Comparison of ENCODE assay signal across 13 mouse cellular contexts in the genomic region with DNA sequence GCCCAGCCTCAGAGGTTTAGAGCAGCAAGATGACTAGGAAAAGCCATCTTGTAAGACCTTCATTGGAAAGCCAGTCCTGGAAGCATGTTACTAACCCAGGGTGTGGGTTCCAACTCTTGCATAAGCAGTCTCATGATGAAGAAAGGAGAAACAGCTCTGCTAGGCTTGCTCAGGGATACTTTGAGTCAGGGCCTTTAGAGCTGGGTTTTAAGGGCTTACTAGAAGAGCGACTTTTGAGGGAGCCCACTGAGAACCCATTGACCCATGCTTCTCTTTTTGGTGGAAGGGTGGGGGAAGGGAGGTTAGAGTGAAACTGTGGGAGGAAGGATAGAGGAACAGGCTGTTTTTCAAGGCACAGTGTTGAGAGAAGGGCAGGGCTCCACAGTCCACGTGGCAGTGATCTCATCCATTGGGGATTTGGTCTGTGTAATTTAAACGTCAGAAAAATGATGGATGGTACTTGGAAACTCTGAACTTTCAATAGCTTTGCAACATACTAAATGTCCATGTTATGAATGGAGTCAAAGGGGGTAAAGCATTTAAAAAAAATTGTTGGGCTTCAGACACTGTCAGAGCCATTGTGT. TPM values are rescaled to one million over a fixed set of nuclear protein-coding genes. Genes with fewer than 3 reads are reported as not detected.
DNase-seq lines count a peak whose midpoint lies in the region; ATAC-seq and TF ChIP-seq lines count a peak whose summit lies in the region.
"Had no signal": no experiment of that assay in that cellular context is flagged by ENCODE, and none has a peak within 500 bp of the region (broad histone marks: within the 10 kb centered on the region; RNA-seq: fewer than 3 reads in every experiment).

No protein-coding gene starts in this region.

- no peak for TF ChIP-seq CTCF in heart, postnatal 0 days (IDR thresholded peaks at IDR 0.05; ENCODE audit: low read depth)

- no peaks in the 10 kb centered on the region for H3K4me1 ChIP-seq in heart, postnatal 0 days (ENCODE audit: control insufficient read depth, insufficient read depth)
- no peaks in the 10 kb centered on the region for H3K4me1 ChIP-seq in liver, embryonic 12.5 days
- H3K4me1 ChIP-seq: forebrain, embryonic 12.5 days had no signal

- no peaks in the 10 kb centered on the region for H3K9me3 ChIP-seq in heart, postnatal 0 days (replicated peaks; ENCODE audit: control insufficient read depth, low read length)
- no peaks in the 10 kb centered on the region for H3K9me3 ChIP-seq in liver, embryonic 12.5 days (replicated peaks)
- H3K9me3 ChIP-seq: forebrain, embryonic 12.5 days had no signal

- peak; percentile 3 to 27 for DNase-seq in heart, adult 9 months (ENCODE audit: low spot score in 2 of 2)
- DNase-seq in heart, postnatal 25 days (ENCODE audit: low spot score), result no peak
- DNase-seq in urinary bladder, postnatal 25 days (ENCODE audit: low spot score), result peak; percentile 11
- no peak for DNase-seq in urinary bladder, postnatal 14 days (ENCODE audit: low spot score)
- DNase-seq in heart, postnatal 0 days (ENCODE audit: low spot score), result peak; percentile 31
- DNase-seq in MN1 (ENCODE audit: low spot score), result no peak
- DNase-seq: left cerebral cortex, postnatal 4 days; lung, postnatal 36 days; thymus, postnatal 4 days had no signal

- no peak for TF ChIP-seq EP300 in heart, postnatal 0 days (IDR thresholded peaks at IDR 0.05; ENCODE audit: low read depth)

- H3K4me3 ChIP-seq in heart, postnatal 0 days (ENCODE audit: low read depth, low read length), result no peak overlapping the region
- no peak overlapping the region for H3K4me3 ChIP-seq in liver, embryonic 12.5 days
- H3K4me3 ChIP-seq: forebrain, embryonic 12.5 days had no signal

- no peak for ATAC-seq in heart, postnatal 0 days (ENCODE audit: insufficient read depth, low read depth)
- ATAC-seq in liver, embryonic 12.5 days, result no peak
- ATAC-seq: activated CD4-positive, CD25-positive, alpha-beta regulatory T cell, adult 4 months had no signal

- H3K27me3 ChIP-seq in heart, postnatal 0 days (ENCODE audit: control insufficient read depth, insufficient read depth, low read length), result no peaks in the 10 kb centered on the region
- H3K27me3 ChIP-seq in liver, embryonic 12.5 days (replicated peaks), result no peaks in the 10 kb centered on the region
- H3K27me3 ChIP-seq: forebrain, embryonic 12.5 days had no signal

- no peaks in the 10 kb centered on the region for H3K36me3 ChIP-seq in heart, postnatal 0 days (replicated peaks; ENCODE audit: control insufficient read depth, insufficient read depth, low read length)
- no peaks in the 10 kb centered on the region for H3K36me3 ChIP-seq in liver, embryonic 12.5 days
- H3K36me3 ChIP-seq: forebrain, embryonic 12.5 days had no signal

- no peak overlapping the region for H3K9ac ChIP-seq in heart, postnatal 0 days (replicated peaks; ENCODE audit: low read depth, low read length)
- no peak overlapping the region for H3K9ac ChIP-seq in liver, embryonic 12.5 days
- H3K9ac ChIP-seq: forebrain, embryonic 12.5 days had no signal

- no peak overlapping the region for H3K27ac ChIP-seq in heart, postnatal 0 days (ENCODE audit: low read depth)
- no peak overlapping the region for H3K27ac ChIP-seq in liver, embryonic 12.5 days
- H3K27ac ChIP-seq: forebrain, embryonic 12.5 days had no signal

- 39% methylated on average over 3 of the region's 3 CpGs for WGBS in heart, postnatal 0 days
- WGBS in liver, embryonic 12.5 days (ENCODE audit: insufficient replicate concordance), result 28% methylated on average over 3 of the region's 3 CpGs

- H3K4me2 ChIP-seq in heart, postnatal 0 days (ENCODE audit: low read depth, low read length), result no peak overlapping the region
- no peak overlapping the region for H3K4me2 ChIP-seq in liver, embryonic 12.5 days
- H3K4me2 ChIP-seq: forebrain, embryonic 12.5 days had no signal

- intact Hi-C loops in heart, postnatal 25 days (cut with DNase I), result no loop called here

RNA-seq across cellular contexts. Expression of gene Opcml, which starts 22.7 kb away (rescaled TPM):
- total RNA-seq in heart, postnatal 25 days (2021), result under 1 TPM; 0.89 to 0.96 TPM
- total RNA-seq in heart, postnatal 0 days (2014; rRNA removed; ENCODE audit: low replicate concordance), result 0.39 and 0.57 TPM in 2 replicates
- polyA plus RNA-seq in heart, postnatal 0 days (2015; fragmentation: Nextera tagmentation; extraction: Ambion mirVana), result 0.38 and 0.49 TPM in 2 replicates
- polyA plus RNA-seq in liver, embryonic 12.5 days (2016; fragmentation: Nextera tagmentation; extraction: Ambion mirVana), result 0.23 and 0.28 TPM in 2 replicates
- total RNA-seq: common myeloid progenitor, adult 5-6 weeks had no signal

Comparison
In these comparisons a context has a peak if more than half of its experiments do, and no peak if none do; other contexts are left out.
1. DNase-seq: peak in heart, adult 9 months (2 of 2), urinary bladder, postnatal 25 days (single experiment) and heart, postnatal 0 days (single experiment); none in heart, postnatal 25 days (single experiment), urinary bladder, postnatal 14 days (single experiment) and MN1 (single experiment).